Mouse (Mus musculus) yolk sac, embryonic 10.5 days (tissue): ENCODE measurements at regions not wholly inside any gene's neighbourhood (a gene's known extent, or its start where the extent isn't known, plus 50 kb on each side); places are given as distances from the start of the nearest gene placed in this dataset.
"Not testable (repeated sequence)": the region's sequence is repeated elsewhere in the genome, so short reads cannot be mapped to it uniquely, and the experiment has no call there.

Experiments
- DNase-seq: peaks from one replicate; pipeline ENCODE4 v3.0.0-alpha.2; 2017; ENCODE audit warnings: low spot score

DNA sequence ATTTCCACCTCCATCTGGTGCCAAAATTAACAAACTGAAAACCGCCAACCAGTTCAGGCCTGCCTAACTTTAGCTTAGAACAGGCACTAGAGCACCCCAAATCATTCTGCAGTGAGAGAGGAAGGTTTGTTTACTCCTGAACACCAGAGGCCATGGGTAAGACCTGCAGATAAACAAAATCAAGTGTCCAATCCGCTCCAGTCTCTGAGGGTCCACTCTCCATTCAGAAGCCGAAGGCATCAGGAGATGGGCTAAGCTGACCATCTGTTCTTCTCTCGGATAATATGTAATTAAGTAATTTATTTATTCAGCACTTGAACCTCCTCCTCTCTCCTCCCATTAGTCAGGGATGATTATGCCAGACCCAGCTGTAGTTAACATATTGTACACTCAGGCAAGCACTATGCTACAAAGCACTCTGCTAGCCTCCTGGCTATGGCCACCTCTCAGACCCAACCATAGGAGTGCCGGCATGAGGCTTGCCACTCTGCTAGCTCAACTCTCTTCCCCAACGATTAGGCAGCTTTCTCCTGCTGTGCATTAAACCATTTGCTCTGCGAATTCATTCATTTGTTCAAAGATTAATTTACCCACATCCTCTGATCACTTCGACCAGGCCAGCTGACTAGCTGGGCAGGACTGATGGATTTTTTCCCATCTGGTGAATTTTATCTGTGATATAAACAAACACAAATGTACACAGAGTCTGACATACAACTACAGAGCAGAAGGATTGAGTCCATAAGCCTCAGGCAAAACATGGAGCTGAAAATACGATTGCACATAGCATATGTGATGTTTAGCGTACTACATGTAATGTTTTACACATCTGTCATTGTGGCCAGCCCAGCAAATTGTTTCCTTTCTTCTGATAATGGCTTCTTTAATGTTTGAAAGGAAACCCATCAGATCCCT, 184.4 kb downstream of the Mat2b start:
- no peak for DNase-seq

DNA sequence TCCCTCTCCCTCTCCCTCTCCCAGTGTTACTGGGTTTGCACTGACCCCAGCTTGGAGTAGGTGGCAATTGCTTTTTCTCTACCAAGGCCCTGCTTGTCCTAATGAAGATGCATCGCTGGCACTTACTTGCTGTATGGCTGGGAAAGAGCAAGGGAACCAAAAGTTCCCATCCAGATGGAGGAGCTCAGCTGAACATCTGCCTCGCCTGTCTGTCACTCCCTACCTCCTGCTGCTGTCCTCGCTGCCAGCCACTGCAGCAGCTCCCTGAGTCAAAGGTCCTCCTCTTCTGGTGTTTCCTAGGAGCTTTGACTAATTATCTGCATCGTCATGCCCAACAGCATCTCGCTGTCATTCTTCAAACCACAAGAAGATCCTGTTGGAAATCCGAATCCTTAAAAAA, 203.4 kb downstream of the Mat2b start:
- no peak for DNase-seq

DNA sequence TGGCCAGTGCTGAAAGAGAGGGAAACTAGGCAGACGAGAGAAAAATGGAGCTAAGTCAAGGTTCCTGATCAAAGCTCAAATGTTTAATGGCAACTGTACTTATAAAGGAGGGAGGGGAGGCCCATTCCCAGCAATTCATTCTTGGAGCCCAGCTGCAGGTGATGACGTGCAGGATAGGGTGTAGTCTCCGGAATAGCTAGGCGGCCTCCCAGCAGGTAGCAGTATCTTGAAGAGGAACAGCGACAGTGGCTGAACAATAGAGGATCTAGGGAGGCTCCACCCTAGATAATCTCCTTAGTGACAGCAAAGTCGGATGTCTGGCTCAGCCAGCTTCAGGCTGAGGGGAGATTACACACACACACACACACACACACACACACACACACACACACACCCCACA, 216.8 kb downstream of the Mat2b start:
- DNase-seq, result not testable (repeated sequence)

DNA sequence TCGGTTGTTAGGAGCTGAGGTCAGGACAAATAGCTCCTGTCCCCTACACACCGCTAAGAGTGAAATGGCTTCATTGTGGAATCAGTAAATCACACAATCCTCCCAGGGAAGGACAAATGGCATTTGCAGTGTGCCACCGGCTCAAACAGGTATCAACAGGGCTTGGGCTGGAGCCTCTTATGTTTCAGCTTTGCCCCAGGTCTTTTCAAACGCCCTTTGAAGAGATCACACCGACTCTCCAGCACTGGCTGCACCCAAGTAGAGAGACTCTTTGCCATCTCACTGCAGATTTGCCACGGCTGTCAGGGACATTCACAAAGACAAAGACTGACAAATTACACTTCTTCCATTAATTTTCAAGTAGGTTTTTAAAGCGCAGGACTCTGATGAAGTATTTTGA, 217.7 kb downstream of the Mat2b start:
- DNase-seq, result no peak

DNA sequence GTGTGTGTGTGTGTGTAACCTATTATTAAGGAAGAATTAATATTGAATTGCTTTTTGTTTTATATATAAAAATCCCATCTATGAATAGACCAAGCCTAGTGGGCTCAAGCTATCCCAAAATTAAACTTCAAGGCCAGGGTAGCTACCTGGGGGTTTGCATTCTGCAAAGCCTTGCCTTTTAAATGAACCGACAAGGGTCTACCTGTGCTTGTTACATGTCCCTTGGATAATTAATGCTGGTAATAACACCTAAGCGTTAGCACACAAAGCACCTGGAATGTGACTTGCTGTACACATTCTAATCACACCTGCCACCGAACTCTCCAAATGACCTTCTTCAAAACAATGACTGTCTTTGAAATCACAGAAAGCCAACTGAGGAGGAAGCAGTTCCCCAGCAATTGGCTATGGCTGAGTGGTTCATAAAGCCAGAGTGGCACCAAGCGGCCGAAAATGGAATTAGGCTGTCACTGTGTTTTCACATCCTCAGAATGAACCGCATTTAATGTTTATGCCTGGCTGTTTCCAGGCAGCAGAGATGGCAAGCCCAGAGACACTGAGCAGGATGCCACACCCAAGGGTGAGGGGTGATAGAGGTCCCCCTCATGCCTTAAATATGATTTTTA, 225.8 kb downstream of the Mat2b start:
- DNase-seq, result no peak

DNA sequence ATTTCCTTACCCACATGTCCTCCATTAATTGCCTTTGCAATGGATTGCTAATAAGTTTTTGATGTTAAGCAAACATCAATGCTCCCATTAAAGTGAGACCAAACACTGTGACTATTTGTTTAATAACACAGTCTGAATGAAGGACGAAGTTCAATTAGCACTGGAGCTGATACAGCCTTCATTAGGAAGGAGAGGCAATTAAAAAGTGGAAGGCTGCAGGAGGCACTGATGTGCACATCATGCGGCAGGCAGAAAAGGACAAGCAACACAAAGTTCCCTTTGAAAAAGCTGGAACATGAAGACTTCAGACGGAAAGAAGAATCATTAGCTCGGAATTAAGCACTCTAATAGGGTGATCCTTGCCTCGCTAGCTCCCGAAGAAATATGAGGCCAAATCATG, 238.4 kb downstream of the Mat2b start:
- no peak for DNase-seq

DNA sequence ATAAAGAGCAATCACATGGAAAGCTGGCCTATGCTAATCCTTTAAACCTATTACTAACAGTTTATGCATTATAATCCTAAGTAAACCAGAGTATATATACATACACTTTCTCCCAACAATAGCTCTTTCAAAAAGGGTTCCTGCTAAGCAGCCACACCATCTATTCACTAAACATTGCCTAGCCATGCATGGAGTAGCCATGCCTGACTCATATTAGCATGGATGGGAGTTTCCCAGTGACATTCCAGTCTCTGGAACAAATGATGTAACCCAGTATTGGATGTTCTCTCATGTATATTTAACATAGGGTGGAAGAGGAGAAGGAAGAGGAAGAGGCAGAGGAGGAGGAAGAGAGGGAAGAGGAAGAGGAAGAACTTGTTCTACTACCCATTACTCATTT, 240.0 kb downstream of the Mat2b start:
- DNase-seq, result not testable (repeated sequence)

DNA sequence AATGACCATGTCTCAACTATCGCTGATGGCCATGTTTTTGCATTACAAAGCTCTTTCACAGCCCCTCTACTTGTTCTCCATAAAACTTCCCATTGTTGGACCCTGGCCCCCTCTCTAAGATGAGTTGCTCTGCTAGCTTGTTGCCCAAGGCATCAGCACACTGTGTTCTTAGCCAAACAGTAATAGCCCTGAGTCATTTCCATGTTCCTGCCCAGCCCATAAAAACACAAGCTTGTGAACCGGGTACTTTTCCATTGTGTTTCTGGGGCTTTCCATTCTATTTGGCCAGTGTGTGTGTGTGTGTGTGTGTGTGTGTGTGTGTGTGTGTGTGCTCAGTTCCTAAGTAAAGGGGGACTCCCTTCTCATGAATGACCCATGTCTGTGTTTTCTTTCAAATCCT, 248.2 kb downstream of the Mat2b start:
- DNase-seq, result no peak

DNA sequence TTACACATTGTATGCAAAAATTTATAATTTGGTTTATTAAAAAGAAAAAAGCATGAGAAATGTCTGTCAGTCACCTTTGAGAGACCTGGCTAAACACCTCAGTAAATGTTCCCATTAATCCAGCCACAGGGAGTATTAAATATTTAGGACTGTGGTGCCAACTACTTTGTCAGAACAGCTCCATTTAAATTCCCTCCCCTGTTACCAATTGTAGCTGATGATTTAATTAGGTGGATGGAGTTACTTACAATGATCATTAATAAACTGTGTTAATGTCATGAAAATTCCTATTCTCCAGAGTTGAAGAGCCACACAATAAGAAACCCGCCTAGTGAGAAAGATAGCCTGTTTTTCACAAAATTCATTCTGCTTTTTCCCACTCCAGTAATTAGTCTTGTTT, 261.0 kb downstream of the Mat2b start:
- no peak for DNase-seq

DNA sequence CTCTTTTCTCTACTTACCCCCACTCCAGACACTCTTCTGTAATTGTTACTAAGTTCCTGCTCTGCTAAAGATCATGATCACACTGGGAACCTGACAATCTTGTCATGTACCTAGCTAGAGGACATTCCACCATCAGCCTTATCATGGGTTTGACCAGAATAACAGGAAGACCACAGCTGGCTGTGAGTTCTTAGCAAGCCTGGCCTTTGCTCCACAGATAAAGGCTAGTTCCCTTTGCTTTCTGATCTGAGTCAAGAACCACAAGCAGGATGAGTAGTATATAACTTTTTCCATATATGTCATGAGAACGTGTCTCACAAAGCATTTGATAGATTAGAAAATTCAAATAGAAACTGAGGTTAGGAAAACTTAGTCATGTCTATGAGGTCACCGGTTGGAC, 266.1 kb downstream of the Mat2b start:
- no peak for DNase-seq

DNA sequence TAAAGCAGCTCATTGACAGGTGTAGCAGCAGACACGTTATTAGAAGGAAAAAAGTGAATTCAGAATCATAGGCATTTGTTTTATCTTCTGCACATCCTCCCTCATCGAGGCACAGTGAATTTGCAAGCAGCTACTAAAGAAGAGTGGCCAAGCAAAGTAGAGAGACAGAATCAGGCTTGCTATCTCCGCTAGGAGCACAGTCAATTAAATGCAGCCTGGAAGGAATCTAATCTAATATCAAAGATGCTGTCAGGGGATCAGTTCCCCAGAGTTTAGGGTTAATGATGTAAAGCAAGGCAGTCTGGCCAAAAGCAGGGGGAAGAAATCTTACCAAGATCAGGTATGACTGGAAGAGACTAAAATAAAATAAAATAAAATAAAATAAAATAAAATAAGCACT, 270.7 kb downstream of the Mat2b start:
- no peak for DNase-seq

DNA sequence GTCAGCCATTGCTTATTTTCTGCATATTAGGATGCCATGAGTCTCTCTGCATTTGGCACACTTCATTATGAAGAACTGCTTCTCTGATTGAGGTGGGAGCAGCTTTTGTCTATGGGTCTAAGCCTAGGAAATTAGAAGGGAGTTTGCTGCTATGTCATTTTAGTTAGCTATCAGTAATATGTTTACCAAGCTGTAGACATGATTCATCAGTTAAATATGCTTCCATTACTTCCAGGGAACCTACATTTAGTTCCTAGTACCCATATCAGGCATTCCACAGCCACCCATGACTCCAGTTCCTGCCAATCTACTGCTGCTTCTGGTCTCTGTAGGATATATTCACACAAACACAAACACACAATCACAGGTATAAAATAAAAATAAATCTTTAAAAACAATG, 287.4 kb downstream of the Mat2b start:
- no peak for DNase-seq

DNA sequence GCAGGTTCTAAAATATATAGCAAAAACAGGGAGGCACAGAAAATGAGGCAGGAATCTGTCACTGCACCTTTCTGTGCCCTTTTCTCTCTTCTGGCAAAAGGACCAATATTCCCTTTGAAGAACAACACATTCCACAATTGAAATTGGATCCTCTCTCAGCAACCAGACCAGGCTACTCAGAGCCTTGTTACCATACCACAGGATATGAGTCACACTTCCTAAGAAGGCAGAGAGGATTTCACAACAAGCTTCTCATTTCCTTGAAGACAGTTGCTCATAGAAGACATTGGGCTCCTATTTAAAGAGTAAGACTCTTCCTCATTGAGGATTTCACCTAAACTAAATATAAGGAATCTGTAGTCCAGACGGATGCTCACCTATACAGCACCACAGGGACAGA, 292.8 kb downstream of the Mat2b start:
- no peak for DNase-seq

DNA sequence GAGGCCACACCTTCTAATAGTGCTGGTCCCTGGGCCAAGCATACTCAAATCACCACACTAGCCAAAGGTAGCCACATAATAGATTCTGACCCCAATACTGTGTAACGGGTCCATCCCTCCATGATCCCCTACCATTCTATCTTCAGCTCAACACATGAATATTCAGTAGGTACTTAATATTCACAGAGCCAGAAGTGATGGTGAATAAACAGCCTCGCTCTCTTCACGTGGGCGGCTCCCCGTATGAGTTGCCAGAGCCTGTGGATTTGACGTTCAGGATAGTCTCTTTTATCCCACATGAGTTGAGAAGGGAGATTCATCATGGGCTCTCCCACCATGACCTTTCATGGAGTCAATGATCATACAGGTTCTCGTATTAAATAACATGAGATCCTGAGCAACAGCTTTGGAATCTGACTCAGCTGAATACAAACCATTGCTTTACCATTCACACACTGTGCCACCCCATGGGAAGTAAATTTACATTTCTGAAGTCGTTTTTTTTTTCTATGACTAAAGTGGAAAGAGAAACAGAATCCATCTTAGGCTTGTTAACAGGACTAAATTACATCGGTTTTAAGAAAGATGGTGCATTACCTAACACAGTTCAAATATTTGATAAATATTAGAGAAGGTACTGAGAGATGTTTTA, 297.4 kb downstream of the Mat2b start:
- no peak for DNase-seq

DNA sequence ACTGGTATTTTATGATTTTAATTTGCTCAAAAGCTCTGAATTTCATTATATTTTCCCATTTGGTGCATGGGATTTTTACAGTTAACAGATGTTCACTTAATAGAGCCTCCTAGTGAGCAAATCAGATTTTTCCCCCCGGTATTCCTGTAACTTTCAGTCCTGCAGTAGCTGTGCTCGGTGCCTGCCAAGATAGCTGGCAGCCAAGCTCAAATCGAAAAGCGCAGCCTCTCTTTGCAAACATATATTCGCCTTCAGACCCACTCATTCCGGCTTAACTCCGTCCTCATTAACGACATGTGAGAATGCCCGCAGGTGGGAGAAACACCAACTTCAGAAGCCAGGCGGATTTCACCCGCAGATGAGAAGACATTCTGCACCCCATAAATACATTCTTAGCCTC, 299.7 kb downstream of the Mat2b start:
- DNase-seq, result no peak

DNA sequence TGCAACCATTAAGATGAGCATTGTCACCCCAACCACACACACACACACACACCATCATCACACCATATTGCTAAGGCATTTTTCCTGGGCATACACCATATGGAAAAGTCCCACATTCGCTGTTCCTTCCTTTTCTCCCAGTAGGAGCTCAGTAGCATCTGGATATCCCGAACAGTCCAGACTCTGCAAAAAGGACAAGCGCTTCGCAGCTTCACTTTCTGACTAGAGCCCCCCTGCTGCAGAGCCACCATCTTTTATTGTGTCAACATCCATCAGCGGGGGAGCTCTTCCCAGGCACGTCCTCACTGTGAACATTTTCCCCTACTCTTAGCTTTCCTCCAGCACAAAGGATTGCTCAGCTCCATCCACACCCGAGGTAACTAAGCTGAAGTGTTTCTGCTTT, 300.1 kb downstream of the Mat2b start:
- DNase-seq, result no peak

DNA sequence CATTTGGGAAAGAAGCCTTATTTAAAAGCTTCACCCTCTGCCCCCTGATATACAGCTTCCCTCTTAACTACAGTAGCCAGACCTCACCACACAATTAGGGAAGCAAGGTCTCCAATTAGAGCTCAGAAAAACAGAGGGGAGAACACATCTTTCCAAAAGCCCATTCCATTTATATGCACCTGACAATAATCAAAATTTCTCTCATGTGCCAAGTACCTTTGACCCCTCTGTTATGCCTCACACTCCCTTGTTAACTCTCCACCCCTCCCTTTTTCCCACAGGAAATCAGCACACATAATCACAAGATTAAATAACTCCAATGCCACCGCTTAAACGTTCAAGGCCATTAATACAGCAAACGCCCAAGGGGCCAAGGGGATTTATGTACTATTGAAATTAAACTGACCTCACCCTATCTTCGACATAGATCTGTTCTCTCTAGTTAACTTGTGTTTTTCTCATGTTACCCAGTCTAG, 300.7 kb downstream of the Mat2b start:
- no peak for DNase-seq

DNA sequence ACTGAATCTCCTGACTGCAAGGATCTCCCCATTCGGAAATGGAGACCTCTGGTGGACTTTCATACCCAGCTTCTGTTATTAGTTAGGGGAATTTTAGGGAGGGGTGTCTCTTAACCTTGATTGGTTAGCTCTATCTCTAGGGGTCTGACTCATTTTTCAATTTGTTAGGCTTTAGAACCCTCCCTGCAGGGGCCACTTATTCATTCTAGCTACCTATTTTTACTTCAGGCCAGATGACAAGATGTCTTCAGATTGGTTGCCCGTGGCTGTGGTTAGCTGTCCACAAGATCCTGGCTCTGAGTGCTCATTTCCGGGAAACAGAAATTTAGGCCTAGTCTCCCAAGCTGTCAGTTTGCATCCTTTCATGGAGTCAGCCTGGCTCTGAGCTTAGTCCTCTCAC, 314.3 kb downstream of the Mat2b start:
- no peak for DNase-seq

DNA sequence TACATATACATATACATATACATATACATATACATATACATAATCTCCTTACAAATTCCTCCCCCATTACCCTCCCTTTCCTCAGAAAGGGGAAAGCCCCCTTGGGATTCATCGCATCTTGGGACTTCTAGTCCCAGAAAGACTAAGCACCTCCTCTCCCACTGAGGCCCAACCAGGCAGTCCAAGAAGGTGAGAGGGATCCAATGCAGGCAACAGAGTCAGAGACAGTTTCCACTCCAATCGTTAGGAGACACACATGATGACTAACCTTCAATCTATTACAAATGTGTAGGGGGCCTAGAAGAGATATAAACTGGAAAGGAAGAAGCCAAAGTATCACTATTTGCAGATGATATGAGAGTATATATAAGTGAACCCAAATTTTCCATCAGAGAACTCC, 323.3 kb downstream of the Mat2b start:
- DNase-seq, result no peak

DNA sequence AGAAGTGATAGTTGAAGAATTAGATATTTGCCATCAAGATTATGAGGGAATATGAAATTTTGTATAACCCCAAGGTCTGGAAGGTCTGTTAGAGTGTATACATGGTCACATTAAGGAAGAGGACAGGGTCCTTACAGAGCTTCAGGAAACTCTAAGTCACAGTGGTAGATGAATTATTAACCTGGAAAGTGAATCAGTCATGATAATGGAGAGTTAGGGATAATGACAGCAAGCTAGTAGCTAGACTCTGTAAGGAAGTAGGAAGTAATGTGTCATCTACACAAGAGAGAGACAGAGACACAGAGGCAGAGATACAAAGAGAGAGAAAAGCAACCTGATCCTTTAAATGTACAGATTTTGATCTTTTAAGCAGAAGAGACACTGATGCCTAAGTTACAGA, 328.4 kb downstream of the Mat2b start:
- no peak for DNase-seq

DNA sequence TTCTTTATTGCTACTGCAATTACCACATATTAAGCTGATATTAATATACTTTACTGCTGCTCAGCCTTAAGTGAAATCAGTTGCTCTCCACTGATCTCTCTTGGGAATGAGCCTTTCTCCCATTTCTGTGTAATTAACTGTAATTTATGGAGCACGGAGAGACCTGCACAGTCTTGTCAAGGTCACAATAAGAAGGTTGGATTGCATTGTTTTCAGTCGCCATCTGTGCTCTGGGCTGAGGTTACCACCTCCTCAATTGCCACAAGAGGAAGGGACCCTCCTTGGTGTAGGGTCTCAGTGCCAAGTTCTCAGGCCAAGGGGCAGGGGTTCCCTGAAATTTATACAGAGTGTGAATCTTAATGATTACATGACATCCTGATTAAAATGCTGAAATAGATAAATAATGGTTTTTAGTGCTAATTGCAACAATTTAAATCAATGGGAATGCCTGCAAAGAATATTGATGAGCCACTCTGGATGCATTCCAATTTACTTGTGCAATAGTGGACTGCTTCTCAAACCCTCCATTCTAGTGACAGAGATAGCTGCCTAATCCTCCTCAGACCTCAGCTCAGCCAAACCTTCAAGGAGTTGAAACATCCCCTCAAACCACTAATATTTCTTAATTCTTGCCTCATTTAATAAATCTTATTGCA, 332.3 kb downstream of the Mat2b start:
- DNase-seq, result no peak
